Mouse (Mus musculus) embryonic fibroblast, embryonic 13.5 days (primary cell): ENCODE results near the gene Ubxn7.

Experiments used
- CTCF ChIP-seq: IDR thresholded peaks from 2 replicates; pipeline ENCODE4 v1.5.1; 2011; ENCODE audit warnings: mild to moderate bottlenecking, control low read depth, low read length, moderate library complexity, borderline replicate concordance; ENCODE audit not compliant: insufficient read depth
- POLR2A ChIP-seq: IDR thresholded peaks from 2 replicates; pipeline ENCODE4 v1.6.1; 2011; ENCODE audit warnings: low read depth, mild to moderate bottlenecking, control low read depth, low read length, moderate library complexity

DNA sequence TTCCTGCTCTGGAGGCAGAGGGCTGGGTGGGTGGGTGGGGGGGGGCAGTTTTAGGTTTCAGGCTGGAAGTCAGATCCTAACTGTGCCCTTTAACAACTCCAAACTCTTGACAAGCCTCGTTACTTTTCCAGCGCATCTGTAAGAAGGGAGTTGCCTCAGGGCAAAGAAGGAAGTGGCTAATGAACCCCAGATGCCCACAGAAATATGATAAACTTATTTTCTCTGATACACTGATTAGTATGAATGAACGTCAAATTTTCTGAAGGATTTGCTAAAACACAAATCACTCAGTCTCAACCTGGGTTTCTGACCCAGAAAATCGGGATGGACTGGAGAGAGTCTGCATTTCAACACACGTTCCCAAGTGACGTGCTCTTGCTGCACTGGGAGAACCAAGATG lies 74.6 kb downstream of the Ubxn7 start:
- TF ChIP-seq CTCF (no peak), POLR2A (no peak)
